Mouse (Mus musculus) embryonic facial prominence, embryonic 15.5 days (tissue): ENCODE data around the gene Fance. TPM values are rescaled to one million over a fixed set of nuclear protein-coding genes. Genes with fewer than 3 reads are reported as not detected.
A peak's percentile ranks its signal among the peaks of the same experiment; 100 is the strongest.
"Not testable (repeated sequence)": the region's sequence is repeated elsewhere in the genome, so short reads cannot be mapped to it uniquely, and the experiment has no call there.

Source experiments
- ATAC-seq: fragments of 200-750 bp; cut with Nextera tagmentation; 2 replicates; pipeline ENCODE4 v1.8.0; 2017; ENCODE audit warnings: low read depth, moderate TSS enrichment; ENCODE audit not compliant: insufficient number of reproducible peaks, low FRiP score, low TSS enrichment
- H3K27ac ChIP-seq: fragments of 300-500 bp; sonication (generic); replicated peaks from 2 replicates; pipeline ENCODE4 v1.5.1; 2015; ENCODE audit warnings: mild to moderate bottlenecking, inconsistent platforms
- H3K27me3 ChIP-seq: fragments of 300-500 bp; sonication (generic); 2 replicates; pipeline ENCODE4 v1.6.1; 2015; ENCODE audit warnings: inconsistent platforms
- H3K36me3 ChIP-seq: fragments of 300-500 bp; sonication (generic); 2 replicates; pipeline ENCODE4 v1.6.1; 2015; ENCODE audit warnings: mild to moderate bottlenecking, inconsistent platforms
- H3K4me1 ChIP-seq: fragments of 300-500 bp; sonication (generic); 2 replicates; pipeline ENCODE4 v1.6.1; 2015; ENCODE audit warnings: inconsistent platforms
- H3K4me2 ChIP-seq: fragments of 300-500 bp; sonication (generic); replicated peaks from 2 replicates; pipeline ENCODE4 v1.6.1; 2015; ENCODE audit warnings: mild to moderate bottlenecking, inconsistent platforms
- H3K4me3 ChIP-seq: fragments of 300-500 bp; sonication (generic); replicated peaks from 2 replicates; pipeline ENCODE4 v1.5.1; 2015; ENCODE audit warnings: mild to moderate bottlenecking, inconsistent platforms
- H3K9ac ChIP-seq: fragments of 300-500 bp; sonication (generic); 2 replicates; pipeline ENCODE4 v1.6.1; 2015; ENCODE audit warnings: inconsistent platforms
- H3K9me3 ChIP-seq: fragments of 300-500 bp; sonication (generic); replicated peaks from 2 replicates; pipeline ENCODE4 v1.6.1; 2016; ENCODE audit warnings: inconsistent platforms
- WGBS: fragments of 180-500 bp; shearing (Covaris S2); methylation state at CpG from one replicate; pipeline ENCODE4 v1.1.7; 2015; 5-methylcytosine and 5-hydroxymethylcytosine counted together
- polyA plus RNA-seq: library from polyadenylated mRNA; unstranded; fragments of >200 nt; fragmentation: Nextera tagmentation; extraction: Ambion mirVana; gene quantifications from 2 replicates; pipeline ENCODE4 v1.2.1, GENCODE M21; 2015

Fance gene
- polyA plus RNA-seq, 1 experiment from 2014 or later = 37.6 TPM

- WGBS = 67% methylated on average over 3 of the region's 3 CpGs
- H3K9ac ChIP-seq = no peak overlapping the region
- H3K9me3 ChIP-seq = no peaks in the 10 kb centered on the region
- H3K4me3 ChIP-seq = no peak overlapping the region
- H3K27me3 ChIP-seq = no peaks in the 10 kb centered on the region
- peaks cover 51% of the 10 kb centered on the region for H3K36me3 ChIP-seq
- no peak for ATAC-seq
- no peak overlapping the region for H3K4me2 ChIP-seq
- peak overlapping the region; percentile 98; the same call in 1 of the 2 replicates for H3K27ac ChIP-seq
- H3K4me1 ChIP-seq = peaks cover 28% of the 10 kb centered on the region
Measured at GRCm38 (mm10) chr17:28326951-28327350, 13.6 kb downstream of the Fance start.

DNA sequence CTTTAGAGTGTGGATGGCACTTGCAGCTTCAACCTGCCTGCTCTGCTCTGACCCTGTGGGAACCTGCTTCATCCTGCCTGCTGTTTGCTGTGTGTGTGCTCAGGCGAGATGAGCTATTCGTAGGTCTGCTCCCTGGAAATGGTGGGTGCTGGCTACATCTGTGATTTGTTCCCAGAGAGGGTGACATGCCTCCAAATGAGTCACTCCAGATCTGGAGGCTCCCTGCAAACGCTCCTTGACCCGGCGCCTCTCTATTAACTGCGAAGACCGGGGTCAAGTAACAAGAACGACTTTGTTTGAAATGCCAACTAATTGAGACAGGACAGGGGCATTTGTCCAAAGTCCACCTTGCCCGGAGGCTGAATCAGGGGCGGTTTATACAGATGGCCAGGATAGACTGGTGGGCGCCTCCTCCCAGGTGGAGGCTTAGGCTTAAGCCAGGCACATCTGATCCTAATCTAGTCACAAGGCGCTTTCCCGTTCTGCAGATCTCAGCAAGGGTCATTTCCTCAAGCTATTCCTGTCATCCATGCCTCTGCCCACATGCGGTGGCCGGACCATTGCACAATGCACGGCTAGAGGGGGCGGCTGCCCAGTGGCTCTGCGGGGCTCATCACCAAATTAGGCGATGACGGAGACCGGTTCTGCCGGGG is 14.5 kb downstream of the Fance start:
- peak overlapping the region; percentile 99 for H3K9ac ChIP-seq
- peak overlapping the region; percentile 78 for H3K4me3 ChIP-seq
- H3K27me3 ChIP-seq = no peaks in the 10 kb centered on the region
- peak; percentile 40 for ATAC-seq
- peak overlapping the region; percentile 98 for H3K27ac ChIP-seq
- WGBS = 2% methylated on average over 22 of the region's 22 CpGs
- H3K9me3 ChIP-seq = no peaks in the 10 kb centered on the region
- peaks cover 51% of the 10 kb centered on the region for H3K36me3 ChIP-seq
- H3K4me1 ChIP-seq = peaks cover 37% of the 10 kb centered on the region
- H3K4me2 ChIP-seq = peak overlapping the region; percentile 76

- Histone ChIP-seq H3K36me3 (peaks cover 52% of the 10 kb centered on the region), H3K4me2 (peak within 1 kb of the TSS; percentile 76), H3K4me3 (peak within 1 kb of the TSS; percentile 78), H3K4me1 (peaks cover 43% of the 10 kb centered on the region), H3K9me3 (no peaks in the 10 kb centered on the region), H3K9ac (peak within 1 kb of the TSS; percentile 99), H3K27ac (peak within 1 kb of the TSS; percentile 98), H3K27me3 (no peaks in the 10 kb centered on the region)
- under 1% methylated on average over 67 of the region's 67 CpGs for WGBS
- ATAC-seq = peak; percentile 87
Measured at GRCm38 (mm10) chr17:28328366-28328928, 15.1 kb downstream of the Fance start, which contains the start of gene Rpl10a. TSS of gene Rpl10a (plus strand) at chr17:28328471.

GRCm38 (mm10) chr17:28328946-28329345 is 15.6 kb downstream of the Fance start:
- Histone ChIP-seq H3K36me3 (peaks cover 53% of the 10 kb centered on the region), H3K27ac (peak overlapping the region; percentile 98), H3K4me1 (peaks cover 48% of the 10 kb centered on the region), H3K27me3 (no peaks in the 10 kb centered on the region), H3K4me2 (peak overlapping the region; percentile 76), H3K9me3 (no peaks in the 10 kb centered on the region), H3K4me3 (peak overlapping the region; percentile 78), H3K9ac (peak overlapping the region; percentile 99)
- WGBS = under 1% methylated on average over 25 of the region's 25 CpGs
- ATAC-seq = no peak

DNA sequence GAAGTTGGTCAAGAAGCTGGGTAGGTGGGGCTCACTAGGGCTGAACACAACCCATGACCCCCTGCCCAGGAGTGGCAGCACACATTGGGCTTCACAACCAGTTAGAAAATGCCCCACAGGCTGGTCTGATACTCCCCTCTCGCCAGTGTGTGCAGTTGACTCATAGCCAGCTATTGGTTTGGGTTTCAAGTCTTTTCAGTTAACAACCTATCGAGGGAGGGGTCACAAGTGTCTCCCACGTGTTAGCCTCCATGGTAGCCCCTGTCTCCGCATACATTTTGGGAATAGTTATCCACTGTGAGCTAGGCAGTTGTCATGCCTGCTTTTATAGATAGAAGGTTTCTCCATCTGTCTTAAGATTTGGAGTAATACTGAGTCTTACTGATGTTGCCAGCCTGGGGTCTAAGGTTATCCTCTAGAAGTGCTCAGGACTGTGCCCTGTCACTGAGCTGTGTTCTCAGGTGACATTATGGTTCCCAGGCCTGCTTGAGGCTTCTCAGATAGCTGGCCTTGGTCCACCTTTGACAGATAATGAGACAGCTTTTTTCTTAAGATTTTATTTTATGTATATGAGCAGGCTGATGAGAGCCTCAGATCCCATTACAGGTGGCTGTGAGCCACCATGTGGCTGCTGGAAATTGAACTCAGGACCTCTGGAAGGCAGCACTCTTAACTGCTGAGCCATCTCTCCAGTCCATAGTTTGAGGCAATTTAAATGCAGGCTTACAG is 16.3 kb downstream of the Fance start:
- Histone ChIP-seq H3K9me3 (no peaks in the 10 kb centered on the region), H3K4me1 (peaks cover 53% of the 10 kb centered on the region), H3K4me2 (peak overlapping the region; percentile 76), H3K27me3 (no peaks in the 10 kb centered on the region), H3K4me3 (peak overlapping the region; percentile 78), H3K36me3 (peaks cover 53% of the 10 kb centered on the region), H3K27ac (peak overlapping the region; percentile 98), H3K9ac (peak overlapping the region; percentile 99)
- WGBS = 3% methylated on average over 4 of the region's 4 CpGs
- no peak for ATAC-seq

- Histone ChIP-seq H3K27me3 (no peaks in the 10 kb centered on the region), H3K27ac (peak overlapping the region; percentile 98), H3K9me3 (no peaks in the 10 kb centered on the region), H3K9ac (peak overlapping the region; percentile 99), H3K36me3 (peaks cover 54% of the 10 kb centered on the region), H3K4me2 (peak overlapping the region; percentile 76), H3K4me1 (peaks cover 58% of the 10 kb centered on the region), H3K4me3 (peak overlapping the region; percentile 78)
- 22% methylated on average over 2 of the region's 2 CpGs for WGBS
- ATAC-seq = no peak
Measured at GRCm38 (mm10) chr17:28330232-28330546, 16.9 kb downstream of the Fance start.

GRCm38 (mm10) chr17:28330590-28330989 is 17.3 kb downstream of the Fance start:
- not testable (repeated sequence) for H3K4me3 ChIP-seq, H3K9me3 ChIP-seq, ATAC-seq, H3K9ac ChIP-seq, H3K27me3 ChIP-seq
- 55% methylated on average over 8 of the region's 8 CpGs for WGBS
- Histone ChIP-seq H3K27ac (peak overlapping the region; percentile 68; the same call in 1 of the 2 replicates), H3K4me1 (peaks cover 62% of the 10 kb centered on the region), H3K36me3 (peaks cover 55% of the 10 kb centered on the region), H3K4me2 (peak overlapping the region; percentile 76; the same call in 1 of the 2 replicates)

DNA sequence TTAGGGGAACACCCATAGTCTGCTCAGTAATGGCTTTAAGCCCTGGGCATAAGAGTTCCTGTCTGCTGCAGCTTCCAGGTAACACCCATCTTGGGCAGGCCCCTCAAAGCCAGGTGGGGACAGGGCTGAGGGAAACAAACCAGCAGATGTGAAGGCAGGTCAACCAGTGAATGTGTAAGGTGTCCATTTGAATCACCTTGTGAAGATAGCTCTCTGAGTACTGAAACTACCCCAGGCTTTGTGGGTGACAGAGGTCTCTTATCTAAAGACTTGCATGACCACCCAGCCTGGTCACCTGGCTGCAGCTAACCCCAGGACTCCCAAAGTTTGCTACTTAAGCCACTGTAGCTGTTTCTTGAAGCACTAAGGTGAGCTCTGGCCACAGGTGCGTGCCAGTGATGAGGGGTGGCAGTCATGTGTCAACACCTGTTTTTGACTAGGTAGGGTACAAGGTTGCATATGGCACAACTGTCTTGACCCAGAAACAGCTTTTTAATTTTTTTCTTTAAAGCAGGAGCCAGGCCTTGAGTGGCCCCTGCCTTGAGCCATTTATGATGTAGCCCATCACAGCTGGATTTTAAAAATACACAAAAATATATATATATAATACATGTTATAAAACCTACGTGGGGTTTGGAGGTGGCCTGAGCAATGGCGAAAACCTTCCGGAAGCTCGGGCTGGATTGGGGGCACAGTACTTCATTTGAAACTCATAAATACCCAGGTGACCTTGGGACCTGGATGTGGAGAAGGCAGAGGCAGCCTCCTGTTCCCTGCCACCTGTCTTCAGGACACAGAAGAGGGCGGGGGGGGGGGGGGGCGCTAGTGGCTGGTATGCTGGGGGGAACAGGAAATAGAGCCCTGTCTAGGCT is 18.2 kb downstream of the Fance start:
- Histone ChIP-seq H3K27me3 (no peaks in the 10 kb centered on the region), H3K27ac (peak overlapping the region; percentile 68), H3K9ac (no peak overlapping the region), H3K4me2 (no peak overlapping the region; the same call in 1 of the 2 replicates), H3K4me1 (peaks cover 70% of the 10 kb centered on the region), H3K36me3 (peaks cover 57% of the 10 kb centered on the region), H3K9me3 (no peaks in the 10 kb centered on the region), H3K4me3 (no peak overlapping the region)
- ATAC-seq = no peak
- 39% methylated on average over 5 of the region's 7 CpGs for whole genome bisulfite sequencing

GRCm38 (mm10) chr17:28332113-28332914 is 19.0 kb downstream of the Fance start:
- no peak for ATAC-seq
- WGBS = 49% methylated on average over 13 of the region's 13 CpGs
- Histone ChIP-seq H3K9me3 (no peaks in the 10 kb centered on the region), H3K9ac (no peak overlapping the region), H3K4me2 (no peak overlapping the region), H3K27ac (peak overlapping the region; percentile 48), H3K36me3 (peaks cover 62% of the 10 kb centered on the region), H3K4me1 (peaks cover 68% of the 10 kb centered on the region), H3K27me3 (no peaks in the 10 kb centered on the region), H3K4me3 (no peak overlapping the region)

DNA sequence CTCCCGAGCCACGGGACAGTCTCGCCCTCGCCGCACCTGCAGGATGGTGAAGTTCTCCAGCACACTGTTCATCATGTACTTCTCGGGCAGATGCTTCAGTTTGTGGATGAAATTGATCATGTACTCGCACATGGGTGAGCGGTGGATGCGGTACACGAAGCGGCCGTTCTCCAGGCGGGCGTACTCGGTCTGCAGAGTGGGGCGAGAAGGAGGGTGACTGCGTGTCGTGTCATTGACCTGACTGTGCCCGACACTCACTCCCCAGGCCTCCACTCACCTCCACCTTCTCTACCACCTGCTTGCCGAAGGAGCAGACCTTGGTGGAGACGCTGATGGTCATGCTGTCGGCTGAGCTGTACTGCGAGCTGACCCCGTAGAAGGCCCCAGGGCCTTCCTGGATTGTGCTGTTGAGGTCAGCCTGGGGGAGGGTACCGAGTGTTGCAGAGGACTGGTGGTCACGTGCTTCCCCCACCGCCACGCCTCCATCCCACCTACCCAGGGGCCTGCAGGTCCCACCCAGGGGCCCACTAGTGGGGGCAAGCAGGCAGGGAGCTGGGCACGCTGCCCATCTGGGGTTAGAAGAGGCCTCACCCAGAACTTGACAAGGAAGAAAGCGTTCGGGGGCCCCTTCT is 19.7 kb downstream of the Fance start:
- H3K4me2 ChIP-seq = no peak overlapping the region

More for the DNA sequence above, 19.7 kb downstream of the Fance start:
- peaks cover 69% of the 10 kb centered on the region for H3K36me3 ChIP-seq
- no peaks in the 10 kb centered on the region for H3K9me3 ChIP-seq
- no peak overlapping the region for H3K4me3 ChIP-seq
- H3K27me3 ChIP-seq = no peaks in the 10 kb centered on the region
- 47% methylated on average over 31 of the region's 31 CpGs for WGBS
- no peak for ATAC-seq
- peak overlapping the region; percentile 19 for H3K27ac ChIP-seq
- peaks cover 61% of the 10 kb centered on the region for H3K4me1 ChIP-seq
- no peak overlapping the region for H3K9ac ChIP-seq
